Mouse (Mus musculus): Measurements from ENCODE around the gene Ubald1. TPM values are rescaled to one million over a fixed set of nuclear protein-coding genes. Genes with fewer than 3 reads are reported as not detected.

The Ubald1 gene
- polyA plus RNA-seq, 1 experiment from 2014 or later = 30.2 TPM

- TF ChIP-seq CTCF (IDR thresholded peaks at IDR 0.05) = no peak
- ChIA-PET POLR2A (no interaction called here), CTCF (no interaction called here)
- no peaks in the 10 kb centered on the region for H3K27me3 ChIP-seq
- no peak for DNase-seq (ENCODE audit: low read depth, low spot score)
- in situ Hi-C loops (cut with MboI; ENCODE audit: low pct_unique_long_range_greater_than_20kb) = no loop called here
- ATAC-seq = no peak
Observed at GRCm38 (mm10) chr16:4827639-4828038, 52.5 kb downstream of the Ubald1 start.

Other genes starting within 250 kb of the Ubald1 start
- 74.5 TPM for gene Vasn, start 240.4 kb downstream of the Ubald1 start, polyA plus RNA-seq (2021)
- gene Dnaja3, start 240.3 kb downstream of the Ubald1 start, polyA plus RNA-seq (2021) = 84.4 TPM
- gene Coro7, start 200.5 kb downstream of the Ubald1 start, polyA plus RNA-seq (2021) = 28.4 TPM
- 30.9 TPM for gene Nmral1, start 161.0 kb downstream of the Ubald1 start, polyA plus RNA-seq (2021)
- 104 TPM for gene Hmox2, start 154.0 kb downstream of the Ubald1 start, polyA plus RNA-seq (2021)
- 43.9 TPM for gene Cdip1, start 90.0 kb downstream of the Ubald1 start, polyA plus RNA-seq (2021)
- gene 4930562C15Rik, start 44.9 kb downstream of the Ubald1 start, polyA plus RNA-seq (2021) = 0.89 TPM
- 121 TPM for gene Mgrn1, start 5.9 kb upstream of the Ubald1 start, polyA plus RNA-seq (2021)
- gene Nudt16l1, start 58.4 kb upstream of the Ubald1 start, polyA plus RNA-seq (2021) = 57.9 TPM
- 58.2 TPM for gene Anks3, start 83.9 kb upstream of the Ubald1 start, polyA plus RNA-seq (2021)
- 0.09 TPM for gene Sept12, start 117.5 kb upstream of the Ubald1 start, polyA plus RNA-seq (2021)
- gene Smim22, start 127.0 kb upstream of the Ubald1 start, polyA plus RNA-seq (2021) = not detected
- 50.2 TPM for gene Rogdi, start 133.2 kb upstream of the Ubald1 start, polyA plus RNA-seq (2021)
- gene Glyr1, start 169.5 kb upstream of the Ubald1 start, polyA plus RNA-seq (2021) = 102 TPM
- gene Ubn1, start 169.7 kb upstream of the Ubald1 start, polyA plus RNA-seq (2021) = 27.7 TPM

Data from Patski (cell line).